In genomic region chr5:121876901-121877300, GRCm38 (mm10) we compare ENCODE assay signal across 12 mouse cellular contexts.
"Had no signal": no experiment of that assay in that cellular context is flagged by ENCODE, and none has a peak within 500 bp of the region (broad histone marks: within the 10 kb centered on the region; RNA-seq: fewer than 3 reads in every experiment).

No protein-coding gene starts in this region.

- DNase-seq: gastrocnemius, postnatal 14 days; heart, adult 18-20 months; heart, postnatal 10 days; heart, postnatal 4 days; kidney, adult 11 months; kidney, adult 2 months; kidney, adult 9 months; kidney, postnatal 14 days; kidney, postnatal 36 days; layer of hippocampus, adult 9-11 months; layer of hippocampus, postnatal 36 days; left cerebral cortex, postnatal 4 days had no signal
